Mouse (Mus musculus): Measurements from ENCODE around the gene Phf7.

Gene Phf7

GRCm38 (mm10) chr14:31233070-31233995, 17.8 kb downstream of the Phf7 start:
- DNase-seq (ENCODE audit: low spot score in 2 of 2), result no peak

GRCm38 (mm10) chr14:31232404-31233069, 18.6 kb downstream of the Phf7 start:
- DNase-seq (ENCODE audit: low spot score in 2 of 2), result no peak

- no peak for DNase-seq (ENCODE audit: low spot score in 2 of 2)
Measured at GRCm38 (mm10) chr14:31230442-31230841, 20.7 kb downstream of the Phf7 start.

- DNase-seq (ENCODE audit: low spot score in 2 of 2), result no peak
Measured at GRCm38 (mm10) chr14:31228234-31228633, 22.9 kb downstream of the Phf7 start.

- peak in 1 of 2 experiments; percentile 79 for DNase-seq (ENCODE audit: low spot score in 2 of 2)
Measured at GRCm38 (mm10) chr14:31226978-31227377, 24.1 kb downstream of the Phf7 start.

- peak; percentile 67 to 74 for DNase-seq (ENCODE audit: low spot score in 2 of 2)
Measured at GRCm38 (mm10) chr14:31217666-31218065, 33.5 kb downstream of the Phf7 start, which contains the start of gene Sema3g. Gene Sema3g, plus strand, starts transcription at chr14:31217860.

GRCm38 (mm10) chr14:31216846-31217245, 34.3 kb downstream of the Phf7 start, which contains the start of gene Nisch:
Gene Nisch, minus strand, starts transcription at chr14:31216946.
- no peak for DNase-seq (ENCODE audit: low spot score in 2 of 2)

GRCm38 (mm10) chr14:31215157-31216002, 35.7 kb downstream of the Phf7 start:
- no peak for DNase-seq (ENCODE audit: low spot score in 2 of 2)

- no peak for DNase-seq (ENCODE audit: low spot score in 2 of 2)
Measured at GRCm38 (mm10) chr14:31214684-31215083, 36.4 kb downstream of the Phf7 start.

GRCm38 (mm10) chr14:31213868-31214267, 37.2 kb downstream of the Phf7 start:
- DNase-seq (ENCODE audit: low spot score in 2 of 2), result no peak

- DNase-seq (ENCODE audit: low spot score in 2 of 2), result no peak
Measured at GRCm38 (mm10) chr14:31212499-31212898, 38.6 kb downstream of the Phf7 start.

GRCm38 (mm10) chr14:31211854-31212253, 39.3 kb downstream of the Phf7 start:
- no peak for DNase-seq (ENCODE audit: low spot score in 2 of 2)

GRCm38 (mm10) chr14:31209133-31209557, 42.0 kb downstream of the Phf7 start:
- DNase-seq (ENCODE audit: low spot score in 2 of 2), result no peak

- DNase-seq (ENCODE audit: low spot score in 2 of 2), result no peak
Measured at GRCm38 (mm10) chr14:31208084-31208483, 43.0 kb downstream of the Phf7 start, which contains the start of gene Tnnc1. Gene Tnnc1, plus strand, starts transcription at chr14:31208312.

GRCm38 (mm10) chr14:31207070-31207830, 43.9 kb downstream of the Phf7 start:
- no peak for DNase-seq (ENCODE audit: low spot score in 2 of 2)

GRCm38 (mm10) chr14:31206472-31206981, 44.6 kb downstream of the Phf7 start:
- DNase-seq (ENCODE audit: low spot score in 2 of 2), result peak; percentile 92 to 97

GRCm38 (mm10) chr14:31205562-31206467, 45.3 kb downstream of the Phf7 start:
- DNase-seq (ENCODE audit: low spot score in 2 of 2), result peak; percentile 53 to 73

- no peak for DNase-seq (ENCODE audit: low spot score in 2 of 2)
Measured at GRCm38 (mm10) chr14:31205244-31205561, 45.9 kb downstream of the Phf7 start.

GRCm38 (mm10) chr14:31204844-31205243, 46.3 kb downstream of the Phf7 start:
- no peak for DNase-seq (ENCODE audit: low spot score in 2 of 2)

GRCm38 (mm10) chr14:31200038-31200437, 51.1 kb downstream of the Phf7 start:
- no peak for DNase-seq (ENCODE audit: low spot score in 2 of 2)
